Mouse (Mus musculus) left cerebral cortex, postnatal 14 days (tissue): ENCODE measurements around the gene Guk1. TPM values are rescaled to one million over a fixed set of nuclear protein-coding genes. Genes with fewer than 3 reads are reported as not detected.

Experiments
- DNase-seq, 2 experiments: peaks; one replicate each; pipeline ENCODE4 v3.0.0; 2021 to 2022; ENCODE audit warnings: low spot score in 2 of 2, mixed read lengths in 1 of 2
- intact Hi-C: fragments of 180-260 bp; cut with DNase I; formaldehyde crosslinking; loops from one replicate; pipeline ENCODE4 v1.15.1; 2025
- total RNA-seq, 2 experiments: library from RNA; stranded (reverse); gene quantifications; 2 replicates each; pipeline ENCODE4 v1.2.3; 2021

Guk1 gene
- total RNA-seq, 2 experiments from 2014 or later: 113 to 118 TPM

- intact Hi-C loops: no loop called here
- DNase-seq: no peak
These were observed 54.9 kb downstream of the Guk1 start for GRCm38 (mm10) chr11:59136994-59137706.

- DNase-seq: peak in 1 of 2 experiments; percentile 20
- intact Hi-C loops: no loop called here
These were observed 56.0 kb downstream of the Guk1 start, which contains the start of gene Obscn for GRCm38 (mm10) chr11:59135904-59136452. Obscn (minus strand) TSS chr11:59136402.

- DNase-seq: no peak
- intact Hi-C loops: no loop called here
These were observed 56.8 kb downstream of the Guk1 start for GRCm38 (mm10) chr11:59135051-59135820.

- intact Hi-C loops: no loop called here
- DNase-seq: no peak
These were observed 57.5 kb downstream of the Guk1 start for GRCm38 (mm10) chr11:59134373-59134997.

Other genes starting within 250 kb of the Guk1 start
- gene Hist3h2ba, start 243.3 kb downstream of the Guk1 start, total RNA-seq: 100 to 1,000 TPM; 119 to 135 TPM
- gene Hist3h2a, start 237.5 kb downstream of the Guk1 start, total RNA-seq: 10 to 100 TPM; 57.2 to 62.3 TPM
- 1 to 10 TPM; 3.9 to 4.3 TPM for gene Trim17, start 237.5 kb downstream of the Guk1 start, total RNA-seq
- 10 to 100 TPM; 21.8 to 22.0 TPM for gene Trim11, start 214.1 kb downstream of the Guk1 start, total RNA-seq
- 1 to 10 TPM; 1.5 to 1.9 TPM for gene Obscn, start 55.8 kb downstream of the Guk1 start, total RNA-seq
- gene Iba57, start 28.5 kb downstream of the Guk1 start, total RNA-seq: 10 to 100 TPM in 1 of 2 experiments, 1 to 10 TPM in 1; 9.8 to 10.0 TPM
- 10 to 100 TPM in 1 of 2 experiments, 1 to 10 TPM in 1; 7.9 to 14.2 TPM for gene Gjc2, start 9.0 kb downstream of the Guk1 start, total RNA-seq
- 10 to 100 TPM; 38.5 to 39.9 TPM for gene Mrpl55, start 10.3 kb upstream of the Guk1 start, total RNA-seq
- gene 2310033P09Rik, start 16.1 kb upstream of the Guk1 start, total RNA-seq: 10 to 100 TPM; 18.3 to 19.2 TPM
- 100 to 1,000 TPM; 417 to 455 TPM for gene Arf1, start 36.1 kb upstream of the Guk1 start, total RNA-seq
- not detected for gene Wnt3a, start 98.5 kb upstream of the Guk1 start, total RNA-seq
- 10 to 100 TPM; 17.1 to 19.9 TPM for gene Wnt9a, start 114.7 kb upstream of the Guk1 start, total RNA-seq
- not detected for gene Prss38, start 183.4 kb upstream of the Guk1 start, total RNA-seq